Mouse (Mus musculus): ENCODE results near the gene Bri3. TPM values are rescaled to one million over a fixed set of nuclear protein-coding genes. Genes with fewer than 3 reads are reported as not detected.

The Bri3 gene
- polyA plus RNA-seq, 1 experiment, result 90.6 TPM

- Histone ChIP-seq H3K4me3 (ENCODE audit: insufficient read depth, low read length) (no peak overlapping the region), H3K4me1 (ENCODE audit: control insufficient read depth, insufficient read depth, low read length) (no peaks in the 10 kb centered on the region), H3K27ac (ENCODE audit: insufficient read depth, low read length) (no peak overlapping the region)
- TF ChIP-seq POLR2A (IDR thresholded peaks at IDR 0.05; ENCODE audit: low read depth, low read length) (no peak), CTCF (IDR thresholded peaks at IDR 0.05; ENCODE audit: borderline replicate concordance, insufficient read depth, low read length) (no peak)
These were observed 203.7 kb downstream of the Bri3 start for GRCm38 (mm10) chr5:144447975-144448374.

- TF ChIP-seq CTCF (IDR thresholded peaks at IDR 0.05; ENCODE audit: borderline replicate concordance, insufficient read depth, low read length) (no peak), POLR2A (IDR thresholded peaks at IDR 0.05; ENCODE audit: low read depth, low read length) (no peak)
- H3K27ac ChIP-seq (ENCODE audit: insufficient read depth, low read length), result no peak overlapping the region
- no peak overlapping the region for H3K4me3 ChIP-seq (ENCODE audit: insufficient read depth, low read length)
- H3K4me1 ChIP-seq (ENCODE audit: control insufficient read depth, insufficient read depth, low read length), result no peaks in the 10 kb centered on the region
These were observed 208.7 kb downstream of the Bri3 start for GRCm38 (mm10) chr5:144452776-144453455.

GRCm38 (mm10) chr5:144457623-144458287 lies 213.5 kb downstream of the Bri3 start:
- no peak overlapping the region for H3K27ac ChIP-seq (ENCODE audit: insufficient read depth, low read length)
- TF ChIP-seq CTCF (IDR thresholded peaks at IDR 0.05; ENCODE audit: borderline replicate concordance, insufficient read depth, low read length), result no peak
- TF ChIP-seq POLR2A (IDR thresholded peaks at IDR 0.05; ENCODE audit: low read depth, low read length), result no peak
- no peak overlapping the region for H3K4me3 ChIP-seq (ENCODE audit: insufficient read depth, low read length)
- H3K4me1 ChIP-seq (ENCODE audit: control insufficient read depth, insufficient read depth, low read length), result no peaks in the 10 kb centered on the region

- Histone ChIP-seq H3K27ac (ENCODE audit: insufficient read depth, low read length) (no peak overlapping the region), H3K4me3 (ENCODE audit: insufficient read depth, low read length) (no peak overlapping the region), H3K4me1 (ENCODE audit: control insufficient read depth, insufficient read depth, low read length) (no peaks in the 10 kb centered on the region)
- TF ChIP-seq POLR2A (IDR thresholded peaks at IDR 0.05; ENCODE audit: low read depth, low read length) (no peak), CTCF (IDR thresholded peaks at IDR 0.05; ENCODE audit: borderline replicate concordance, insufficient read depth, low read length) (0 out of 2 replicates have a peak, but pooled peaks have one; percentile 6)
These were observed 222.8 kb downstream of the Bri3 start for GRCm38 (mm10) chr5:144466987-144467386.

GRCm38 (mm10) chr5:144473056-144473455 lies 228.8 kb downstream of the Bri3 start:
- Histone ChIP-seq H3K4me1 (ENCODE audit: control insufficient read depth, insufficient read depth, low read length) (no peaks in the 10 kb centered on the region), H3K4me3 (ENCODE audit: insufficient read depth, low read length) (no peak overlapping the region), H3K27ac (ENCODE audit: insufficient read depth, low read length) (no peak overlapping the region)
- TF ChIP-seq POLR2A (IDR thresholded peaks at IDR 0.05; ENCODE audit: low read depth, low read length) (no peak), CTCF (IDR thresholded peaks at IDR 0.05; ENCODE audit: borderline replicate concordance, insufficient read depth, low read length) (no peak)

- TF ChIP-seq POLR2A (IDR thresholded peaks at IDR 0.05; ENCODE audit: low read depth, low read length) (no peak), CTCF (IDR thresholded peaks at IDR 0.05; ENCODE audit: borderline replicate concordance, insufficient read depth, low read length) (no peak)
- Histone ChIP-seq H3K4me3 (ENCODE audit: insufficient read depth, low read length) (no peak overlapping the region), H3K27ac (ENCODE audit: insufficient read depth, low read length) (no peak overlapping the region), H3K4me1 (ENCODE audit: control insufficient read depth, insufficient read depth, low read length) (no peaks in the 10 kb centered on the region)
These were observed 235.5 kb downstream of the Bri3 start for GRCm38 (mm10) chr5:144479677-144480171.

- TF ChIP-seq POLR2A (IDR thresholded peaks at IDR 0.05; ENCODE audit: low read depth, low read length) (no peak), CTCF (IDR thresholded peaks at IDR 0.05; ENCODE audit: borderline replicate concordance, insufficient read depth, low read length) (no peak)
- Histone ChIP-seq H3K4me1 (ENCODE audit: control insufficient read depth, insufficient read depth, low read length) (no peaks in the 10 kb centered on the region), H3K4me3 (ENCODE audit: insufficient read depth, low read length) (no peak overlapping the region), H3K27ac (ENCODE audit: insufficient read depth, low read length) (no peak overlapping the region)
These were observed 239.6 kb downstream of the Bri3 start for GRCm38 (mm10) chr5:144483659-144484375.

- Histone ChIP-seq H3K4me3 (ENCODE audit: insufficient read depth, low read length) (no peak overlapping the region), H3K27ac (ENCODE audit: insufficient read depth, low read length) (no peak overlapping the region), H3K4me1 (ENCODE audit: control insufficient read depth, insufficient read depth, low read length) (no peaks in the 10 kb centered on the region)
- TF ChIP-seq POLR2A (IDR thresholded peaks at IDR 0.05; ENCODE audit: low read depth, low read length) (no peak), CTCF (IDR thresholded peaks at IDR 0.05; ENCODE audit: borderline replicate concordance, insufficient read depth, low read length) (no peak)
These were observed 247.1 kb downstream of the Bri3 start for GRCm38 (mm10) chr5:144491308-144491707.

Other genes starting within 250 kb of the Bri3 start
- gene Ccz1, start 229.6 kb upstream of the Bri3 start, polyA plus RNA-seq (2011; ENCODE audit: insufficient read length, low read depth, missing spikeins), result 66.5 and 69.6 TPM in 2 replicates
- gene Ocm, start 217.8 kb upstream of the Bri3 start, polyA plus RNA-seq (2011; ENCODE audit: insufficient read length, low read depth, missing spikeins), result not detected in 2 replicates
- 9.3 and 10.4 TPM in 2 replicates for gene Lmtk2, start 144.0 kb upstream of the Bri3 start, polyA plus RNA-seq (2011; ENCODE audit: insufficient read length, low read depth, missing spikeins)
- gene Bhlha15, start 54.2 kb upstream of the Bri3 start, polyA plus RNA-seq (2011; ENCODE audit: insufficient read length, low read depth, missing spikeins), result not detected in 2 replicates
- 15.1 and 15.7 TPM in 2 replicates for gene Tecpr1, start 20.8 kb upstream of the Bri3 start, polyA plus RNA-seq (2011; ENCODE audit: insufficient read length, low read depth, missing spikeins)
- 5.1 and 7.5 TPM in 2 replicates for gene Baiap2l1, start 113.7 kb downstream of the Bri3 start, polyA plus RNA-seq (2011; ENCODE audit: insufficient read length, low read depth, missing spikeins)